Mouse (Mus musculus) liver, postnatal 0 days (tissue): ENCODE measurements around the gene Col6a5. TPM values are rescaled to one million over a fixed set of nuclear protein-coding genes. Genes with fewer than 3 reads are reported as not detected.

Experiments
- ATAC-seq: fragments of 200-750 bp; cut with Nextera tagmentation; 2 replicates; pipeline ENCODE4 v1.8.0; 2017; ENCODE audit warnings: mild to moderate bottlenecking, moderate library complexity
- DNase-seq: peaks from one replicate; pipeline ENCODE4 v3.0.0-alpha.2; 2016
- H3K27ac ChIP-seq: fragments of 300-500 bp; sonication (generic); 2 replicates; pipeline ENCODE4 v1.5.1; 2014; ENCODE audit warnings: antibody characterized with exemption, moderate library complexity, mild to moderate bottlenecking, low read depth
- H3K27me3 ChIP-seq: fragments of 300-500 bp; sonication (generic); 2 replicates; pipeline ENCODE4 v1.6.1; 2014; ENCODE audit warnings: low read length, control low read depth, mixed read lengths; ENCODE audit not compliant: insufficient read depth
- H3K36me3 ChIP-seq: fragments of 300-500 bp; sonication (generic); replicated peaks from 2 replicates; pipeline ENCODE4 v1.6.1; 2014; ENCODE audit warnings: mild to moderate bottlenecking, control low read depth, low read length, moderate library complexity, mixed read lengths; ENCODE audit not compliant: insufficient read depth
- H3K4me1 ChIP-seq: fragments of 300-500 bp; sonication (generic); 2 replicates; pipeline ENCODE4 v1.6.1; 2014; ENCODE audit warnings: antibody characterized with exemption, mild to moderate bottlenecking, control low read depth; ENCODE audit not compliant: insufficient read depth
- H3K4me2 ChIP-seq: fragments of 300-500 bp; sonication (generic); 2 replicates; pipeline ENCODE4 v1.6.1; 2014; ENCODE audit warnings: low read depth, mild to moderate bottlenecking, low read length, moderate library complexity, mixed read lengths
- H3K4me3 ChIP-seq: fragments of 300-500 bp; sonication (generic); 2 replicates; pipeline ENCODE4 v1.5.1; 2014; ENCODE audit warnings: low read depth, low read length
- H3K9ac ChIP-seq: fragments of 300-500 bp; sonication (generic); replicated peaks from 2 replicates; pipeline ENCODE4 v1.6.1; 2014; ENCODE audit warnings: mild to moderate bottlenecking, moderate library complexity
- H3K9me3 ChIP-seq: fragments of 300-500 bp; sonication (generic); 2 replicates; pipeline ENCODE4 v1.6.1; 2016; ENCODE audit warnings: mild to moderate bottlenecking, control low read depth, low read length, mixed read lengths
- CTCF ChIP-seq: sonication (generic); IDR thresholded peaks from 2 replicates; pipeline ENCODE4 v1.5.1; 2016; ENCODE audit warnings: antibody characterized with exemption, low read depth
- EP300 ChIP-seq: IDR thresholded peaks from 2 replicates; pipeline ENCODE4 v1.6.1; 2016; ENCODE audit warnings: antibody characterized with exemption, low read depth, mild to moderate bottlenecking
- WGBS: fragments of 180-500 bp; shearing (Covaris S2); extraction: QIAGEN DNeasy Blood & Tissue Kit; methylation state at CpG from one replicate; pipeline ENCODE4 v1.1.7; 2014; ENCODE audit not compliant: insufficient replicate concordance; 5-methylcytosine and 5-hydroxymethylcytosine counted together
- polyA plus RNA-seq: library from polyadenylated mRNA; unstranded; fragments of >200 nt; fragmentation: Nextera tagmentation; extraction: Ambion mirVana; gene quantifications from 2 replicates; pipeline ENCODE4 v1.2.1, GENCODE M21; 2015

The Col6a5 gene
- polyA plus RNA-seq, 1 experiment from 2014 or later: not detected

DNA sequence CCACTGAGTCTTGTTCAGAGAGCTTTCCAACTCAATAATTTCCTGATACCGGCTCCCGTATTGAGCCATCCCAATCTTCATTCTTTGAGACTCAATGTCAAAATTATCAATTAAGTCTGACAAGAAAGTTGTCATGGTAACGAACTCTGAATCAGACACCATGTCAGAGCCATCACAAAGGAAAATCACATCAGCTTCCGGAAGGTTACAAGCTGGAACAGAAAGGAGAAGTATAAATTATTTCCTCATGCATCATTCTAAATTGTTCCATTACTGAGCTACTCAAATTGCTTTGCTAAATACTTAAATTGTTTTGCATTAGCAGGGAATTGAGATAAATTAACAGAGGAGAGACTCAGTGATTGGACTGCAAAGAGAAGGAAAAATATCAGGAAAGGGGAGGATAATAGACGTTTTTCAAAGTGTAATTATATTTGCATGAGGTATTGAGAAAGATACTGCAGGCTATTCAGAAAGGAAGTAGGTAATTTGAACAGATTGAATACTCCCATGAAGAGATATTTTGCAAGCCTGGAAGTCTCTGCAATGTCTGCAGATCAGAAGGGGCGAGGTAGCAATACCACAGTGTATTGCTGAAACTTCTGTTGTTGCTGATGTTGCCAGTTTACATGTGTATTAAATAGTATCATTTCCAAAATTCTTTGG lies 31.9 kb downstream of the Col6a5 start:
- WGBS: 67% methylated on average over 6 of the region's 6 CpGs
- TF ChIP-seq EP300: no peak
- no peak for TF ChIP-seq CTCF

DNA sequence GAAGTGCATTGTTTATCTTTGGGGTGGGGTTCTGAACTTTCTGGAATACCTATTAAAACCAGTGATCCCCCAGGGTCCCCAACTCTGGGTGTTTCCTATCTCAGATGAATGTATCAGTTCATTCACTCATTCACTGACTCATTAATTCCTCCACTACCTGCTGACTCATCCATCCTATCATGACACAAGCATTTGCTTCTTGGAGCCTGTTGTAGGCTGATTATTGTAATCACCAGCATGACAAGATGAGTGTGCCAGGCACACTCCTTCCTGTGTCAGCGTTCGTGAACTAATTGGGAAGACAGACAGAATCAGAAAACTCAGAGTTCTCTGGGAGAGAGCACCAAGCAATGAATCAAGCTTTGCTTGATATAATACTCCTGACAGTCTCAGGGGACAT lies 36.8 kb downstream of the Col6a5 start:
- no peaks in the 10 kb centered on the region for H3K36me3 ChIP-seq
- no peak for ATAC-seq
- no peaks in the 10 kb centered on the region for H3K9me3 ChIP-seq

More for the DNA sequence above, 31.9 kb downstream of the Col6a5 start:
- no peaks in the 10 kb centered on the region for H3K4me1 ChIP-seq
- no peaks in the 10 kb centered on the region for H3K27me3 ChIP-seq
- no peak overlapping the region for H3K4me2 ChIP-seq
- H3K9me3 ChIP-seq: no peaks in the 10 kb centered on the region
- no peaks in the 10 kb centered on the region for H3K36me3 ChIP-seq
- H3K27ac ChIP-seq: no peak overlapping the region
- ATAC-seq (no peak), DNase-seq (no peak)
- H3K9ac ChIP-seq: no peak overlapping the region
- no peak overlapping the region for H3K4me3 ChIP-seq

DNA sequence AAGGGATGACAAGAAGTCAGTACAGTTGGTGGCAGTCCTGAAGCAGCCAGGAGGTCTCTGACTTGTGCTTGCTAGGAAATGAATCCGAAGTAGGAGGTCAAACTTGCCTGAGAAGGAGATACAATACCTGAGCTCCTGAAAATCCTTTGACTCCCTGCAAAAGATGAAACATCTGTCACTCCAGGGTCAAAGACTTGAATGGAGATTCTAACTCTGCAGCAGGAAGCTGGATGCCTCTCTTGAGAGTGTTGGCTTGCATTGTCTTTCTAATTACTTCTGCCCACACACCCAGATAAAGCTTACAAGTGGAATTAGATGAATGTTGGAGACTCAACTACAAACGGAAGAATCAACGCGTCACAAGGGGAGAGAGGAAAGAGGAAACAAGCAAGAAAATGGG lies 45.3 kb downstream of the Col6a5 start:
- 26% methylated on average over 4 of the region's 4 CpGs for WGBS
- H3K27me3 ChIP-seq: no peaks in the 10 kb centered on the region
- H3K4me2 ChIP-seq: no peak overlapping the region
- no peak overlapping the region for H3K4me3 ChIP-seq
- H3K36me3 ChIP-seq: no peaks in the 10 kb centered on the region
- DNase-seq: no peak
- H3K27ac ChIP-seq: no peak overlapping the region
- H3K4me1 ChIP-seq: no peaks in the 10 kb centered on the region
- TF ChIP-seq CTCF: no peak
- no peak for TF ChIP-seq EP300
- H3K9me3 ChIP-seq: 0 out of 2 replicates have a peak, but pooled peaks cover 3% of the 10 kb centered on the region
- no peak overlapping the region for H3K9ac ChIP-seq
- ATAC-seq: no peak

More for the DNA sequence above, 36.8 kb downstream of the Col6a5 start:
- TF ChIP-seq CTCF (no peak), EP300 (no peak)
- no peaks in the 10 kb centered on the region for H3K27me3 ChIP-seq
- H3K27ac ChIP-seq: no peak overlapping the region
- no peak overlapping the region for H3K4me2 ChIP-seq
- no peak overlapping the region for H3K4me3 ChIP-seq
- no peak overlapping the region for H3K9ac ChIP-seq
- 67% methylated on average over 2 of the region's 2 CpGs for WGBS
- no peaks in the 10 kb centered on the region for H3K4me1 ChIP-seq
- no peak for DNase-seq

DNA sequence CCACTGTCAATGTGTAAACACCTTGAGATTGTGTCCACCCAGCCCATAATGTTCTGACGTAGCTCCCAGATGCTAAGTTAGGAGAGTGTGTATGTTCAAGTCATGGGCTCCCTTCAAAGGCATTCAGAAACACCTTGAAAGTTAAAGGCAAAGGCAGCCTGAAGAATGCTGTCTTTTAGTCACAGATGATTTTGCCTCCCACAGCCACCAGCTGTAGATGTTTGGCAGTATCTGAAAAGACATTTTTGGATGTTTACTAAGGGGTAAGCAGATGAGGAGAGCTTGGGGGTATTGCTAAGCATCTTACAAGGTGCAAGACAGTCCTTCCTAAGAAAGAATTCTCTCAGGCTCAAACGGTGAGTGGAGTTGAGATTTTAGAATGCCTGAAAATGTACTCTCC lies 50.3 kb downstream of the Col6a5 start:
- no peaks in the 10 kb centered on the region for H3K27me3 ChIP-seq
- H3K4me3 ChIP-seq: no peak overlapping the region
- H3K4me1 ChIP-seq: no peaks in the 10 kb centered on the region
- no peaks in the 10 kb centered on the region for H3K36me3 ChIP-seq
- WGBS: 65% methylated on average over 2 of the region's 2 CpGs
- no peak overlapping the region for H3K27ac ChIP-seq
- TF ChIP-seq EP300 (no peak), CTCF (no peak)
- ATAC-seq (no peak), DNase-seq (no peak)
- H3K9me3 ChIP-seq: 0 out of 2 replicates have a peak, but pooled peaks cover 3% of the 10 kb centered on the region
- no peak overlapping the region for H3K9ac ChIP-seq
- no peak overlapping the region for H3K4me2 ChIP-seq

DNA sequence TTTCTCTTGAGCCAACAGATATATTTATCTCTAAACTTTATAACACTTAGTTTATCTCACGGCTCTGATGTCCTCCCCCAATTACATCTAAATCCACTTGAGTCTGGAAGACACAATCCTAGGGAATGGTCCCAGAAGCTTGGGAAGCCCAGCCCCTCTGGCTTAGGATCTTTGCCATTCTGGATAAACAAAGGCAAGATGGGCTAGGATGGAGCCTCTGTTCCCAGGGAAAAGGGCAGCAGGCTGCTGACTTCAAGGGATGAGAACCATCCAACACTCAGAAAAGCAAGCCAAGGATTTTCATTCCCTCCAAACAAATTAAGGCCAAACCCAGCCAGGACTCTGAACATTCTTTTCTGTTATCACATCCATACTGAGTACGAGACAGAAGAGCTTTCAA lies 51.1 kb downstream of the Col6a5 start:
- H3K27me3 ChIP-seq: no peaks in the 10 kb centered on the region
- no peak overlapping the region for H3K9ac ChIP-seq
- H3K27ac ChIP-seq: no peak overlapping the region
- no peaks in the 10 kb centered on the region for H3K4me1 ChIP-seq
- no peak overlapping the region for H3K4me2 ChIP-seq
- 55% methylated on average over 2 of the region's 2 CpGs for WGBS
- TF ChIP-seq EP300 (no peak), CTCF (no peak)
- ATAC-seq (no peak), DNase-seq (no peak)
- 0 out of 2 replicates have a peak, but pooled peaks cover 2% of the 10 kb centered on the region for H3K9me3 ChIP-seq
- no peak overlapping the region for H3K4me3 ChIP-seq
- H3K36me3 ChIP-seq: no peaks in the 10 kb centered on the region

DNA sequence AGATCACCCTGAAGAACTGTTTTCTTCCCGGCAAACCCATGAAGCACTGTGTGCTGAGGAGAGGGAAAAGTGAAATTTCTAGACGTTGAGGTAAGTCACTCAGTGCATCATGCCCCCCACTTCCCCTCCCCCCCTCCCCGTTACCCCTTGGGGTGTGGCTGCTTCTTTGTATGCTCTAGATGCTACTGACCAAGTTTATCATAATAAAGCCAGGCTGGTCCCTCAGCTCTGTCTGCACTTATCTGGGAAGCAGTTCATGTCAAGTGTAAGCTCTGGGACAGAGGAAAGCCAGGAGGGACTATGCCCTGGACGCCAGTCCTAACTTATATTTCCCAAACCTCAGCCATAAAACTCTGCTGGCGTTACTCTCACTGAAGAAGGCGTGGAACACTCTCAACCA lies 53.0 kb downstream of the Col6a5 start:
- no peak overlapping the region for H3K9ac ChIP-seq
- ATAC-seq: no peak
- no peaks in the 10 kb centered on the region for H3K9me3 ChIP-seq
- no peaks in the 10 kb centered on the region for H3K36me3 ChIP-seq
- no peaks in the 10 kb centered on the region for H3K4me1 ChIP-seq
- no peaks in the 10 kb centered on the region for H3K27me3 ChIP-seq
- H3K4me3 ChIP-seq: no peak overlapping the region
- no peak overlapping the region for H3K4me2 ChIP-seq
- 80% methylated on average over 6 of the region's 6 CpGs for WGBS
- TF ChIP-seq EP300 (no peak), CTCF (no peak)
- no peak overlapping the region for H3K27ac ChIP-seq
- no peak for DNase-seq
